ENCODE assay signal across 7 mouse cellular contexts in the genomic region with DNA sequence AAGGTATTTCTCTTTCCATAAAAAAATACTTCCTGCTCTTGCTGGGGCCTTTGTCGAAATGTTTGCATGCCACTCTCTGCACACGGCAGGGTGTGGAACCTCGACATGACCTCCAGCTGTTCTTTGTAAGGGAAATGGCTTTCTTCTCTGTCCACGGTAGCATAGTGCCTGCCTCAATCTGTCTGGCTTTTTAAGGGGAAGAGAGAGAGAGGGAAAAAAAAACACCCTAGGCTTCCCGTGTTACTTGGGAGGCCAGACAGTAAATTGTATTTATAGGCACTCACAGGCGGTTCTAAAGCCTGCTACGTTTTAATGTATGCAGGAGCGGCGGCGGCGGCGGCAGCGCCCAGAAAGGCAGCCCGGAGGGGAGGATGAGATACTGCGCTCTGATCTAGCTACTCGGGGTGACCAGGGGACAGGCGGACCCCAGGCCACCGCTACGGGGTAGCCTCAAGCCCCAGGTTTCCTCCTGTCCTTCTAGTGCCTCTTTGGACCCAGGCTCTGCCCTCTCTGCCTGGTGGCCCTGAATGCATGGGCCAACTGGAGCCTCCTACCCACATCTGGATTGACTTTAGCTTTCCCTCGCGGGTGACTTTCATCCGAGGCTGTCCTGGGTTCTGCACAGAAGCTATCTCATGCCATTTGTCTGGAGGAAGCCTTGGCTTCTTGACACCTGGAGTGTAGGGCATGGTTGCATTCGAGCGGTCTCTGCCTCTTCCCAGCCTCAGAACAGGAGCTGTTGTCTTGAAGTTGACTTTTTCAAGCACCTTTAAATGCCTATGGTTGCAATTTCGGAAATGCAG. TPM values are rescaled to one million over a fixed set of nuclear protein-coding genes. Genes with fewer than 3 reads are reported as not detected.
A peak's percentile ranks its signal among the peaks of the same experiment; 100 is the strongest.
DNase-seq lines count a peak whose midpoint lies in the region; ATAC-seq and TF ChIP-seq lines count a peak whose summit lies in the region.

No protein-coding gene starts in this region.

- H3K27ac ChIP-seq in hindbrain, embryonic 15.5 days (replicated peaks), result 0 out of 2 replicates have a peak overlapping the region, but pooled peaks have one; percentile 6
- H3K27ac ChIP-seq in midbrain, embryonic 12.5 days (replicated peaks), result no peak overlapping the region; the same call in 1 of the 2 replicates
- H3K27ac ChIP-seq in thymus, adult 2 months (ENCODE audit: control insufficient read depth, insufficient read depth, low read length), result no peak overlapping the region

- no peaks in the 10 kb centered on the region for H3K9me3 ChIP-seq in hindbrain, embryonic 15.5 days
- H3K9me3 ChIP-seq in midbrain, embryonic 12.5 days, result no peaks in the 10 kb centered on the region

- peak overlapping the region; percentile 38 for H3K4me2 ChIP-seq in hindbrain, embryonic 15.5 days
- peak overlapping the region; percentile 54 for H3K4me2 ChIP-seq in midbrain, embryonic 12.5 days (replicated peaks)

- DNase-seq in ES-CJ7 (ENCODE audit: low read depth, low spot score), result peak; percentile 82
- DNase-seq in brain, embryonic 14.5 days (ENCODE audit: low read depth), result peak; percentile 72
- no peak for DNase-seq in thymus, adult 2 months
- no peak for DNase-seq in cerebellum, adult 8-10 months

- 0 out of 2 replicates have a peak overlapping the region, but pooled peaks have one; percentile 9 for H3K4me3 ChIP-seq in hindbrain, embryonic 15.5 days
- peak overlapping the region; percentile 22 for H3K4me3 ChIP-seq in midbrain, embryonic 12.5 days
- no peak overlapping the region for H3K4me3 ChIP-seq in thymus, adult 2 months (ENCODE audit: control insufficient read depth, insufficient read depth, low read length)

- H3K27me3 ChIP-seq in hindbrain, embryonic 15.5 days, result no peaks in the 10 kb centered on the region
- H3K27me3 ChIP-seq in midbrain, embryonic 12.5 days, result peaks cover 31% of the 10 kb centered on the region
- H3K27me3 ChIP-seq in thymus, adult 2 months (ENCODE audit: control insufficient read depth, insufficient read depth, low read length), result no peaks in the 10 kb centered on the region

- 9% methylated on average over 25 of the region's 25 CpGs for WGBS in hindbrain, embryonic 15.5 days
- WGBS in midbrain, embryonic 12.5 days, result 6% methylated on average over 25 of the region's 25 CpGs
- WGBS in thymus, adult 2 months, result 95% methylated on average over 25 of the region's 25 CpGs

- no peak for TF ChIP-seq CTCF in brain, embryonic 14.5 days (IDR thresholded peaks at IDR 0.05; ENCODE audit: borderline replicate concordance, extremely low read depth, insufficient read depth, insufficient read length)
- TF ChIP-seq CTCF in thymus, adult 2 months (IDR thresholded peaks at IDR 0.05; ENCODE audit: borderline replicate concordance, control insufficient read depth, extremely low read depth, insufficient read depth, low read length, poor library complexity), result no peak

- H3K9ac ChIP-seq in hindbrain, embryonic 15.5 days, result no peak overlapping the region
- H3K9ac ChIP-seq in midbrain, embryonic 12.5 days (replicated peaks), result peak overlapping the region; percentile 39; the same call in 1 of the 2 replicates

- no peak for TF ChIP-seq POLR2A in brain, embryonic 14.5 days (IDR thresholded peaks at IDR 0.05; ENCODE audit: borderline replicate concordance, extremely low read depth, insufficient read depth, insufficient read length, poor library complexity, severe bottlenecking)
- no peak for TF ChIP-seq POLR2A in thymus, adult 2 months (IDR thresholded peaks at IDR 0.05; ENCODE audit: control insufficient read depth, extremely low read depth, insufficient read depth, low read length, poor library complexity)

- no peak for ATAC-seq in hindbrain, embryonic 15.5 days (ENCODE audit: low FRiP score, low read depth)
- ATAC-seq in midbrain, embryonic 12.5 days (ENCODE audit: low FRiP score, low read depth), result peak; percentile 42
- no peak for ATAC-seq in megakaryocyte, adult 5-6 weeks (ENCODE audit: poor library complexity, severe bottlenecking)

- peaks cover 3% of the 10 kb centered on the region; the same call in 1 of the 2 replicates for H3K36me3 ChIP-seq in hindbrain, embryonic 15.5 days
- H3K36me3 ChIP-seq in midbrain, embryonic 12.5 days, result peaks cover 2% of the 10 kb centered on the region; the same call in 1 of the 2 replicates
- peaks cover 81% of the 10 kb centered on the region for H3K36me3 ChIP-seq in thymus, adult 2 months (ENCODE audit: control insufficient read depth, insufficient read depth, low read length)

- H3K4me1 ChIP-seq in hindbrain, embryonic 15.5 days (replicated peaks), result peaks cover 41% of the 10 kb centered on the region
- H3K4me1 ChIP-seq in midbrain, embryonic 12.5 days, result peaks cover 19% of the 10 kb centered on the region
- no peaks in the 10 kb centered on the region for H3K4me1 ChIP-seq in thymus, adult 2 months (replicated peaks; ENCODE audit: control insufficient read depth, insufficient read depth, low read length)

RNA-seq across cellular contexts. Expression of a gene that starts 49.5 kb away (rescaled TPM):
- 1.1 and 1.8 TPM in 2 replicates for polyA plus RNA-seq in brain, embryonic 14.5 days (2012; rRNA removed)
- 3.8 and 4.2 TPM in 2 replicates for polyA plus RNA-seq in hindbrain, embryonic 15.5 days (2015; fragmentation: Nextera tagmentation; extraction: Ambion mirVana)
- polyA plus RNA-seq in midbrain, embryonic 12.5 days (2016; fragmentation: Nextera tagmentation; extraction: Ambion mirVana), result 0.38 and 1.5 TPM in 2 replicates
- not detected in 2 replicates for polyA plus RNA-seq in thymus, adult 2 months (2012; rRNA removed)
- not detected in 2 replicates for total RNA-seq in megakaryocyte, adult 5-6 weeks (2015)
- total RNA-seq in megakaryocyte, adult 5-6 weeks (2017), result not detected in 2 replicates

Comparison
In these comparisons a context has a peak if more than half of its experiments do, and no peak if none do; other contexts are left out.
1. DNase-seq: peak in ES-CJ7 (single experiment) and brain, embryonic 14.5 days (single experiment); none in thymus, adult 2 months (single experiment) and cerebellum, adult 8-10 months (single experiment).